Mouse (Mus musculus): ENCODE results near the gene Skil.
A peak's percentile ranks its signal among the peaks of the same experiment; 100 is the strongest.
"Not testable (repeated sequence)": the region's sequence is repeated elsewhere in the genome, so short reads cannot be mapped to it uniquely, and the experiment has no call there.

The Skil gene

GRCm38 (mm10) chr3:31129766-31130165 is 34.9 kb downstream of the Skil start:
- no peak for DNase-seq (ENCODE audit: low spot score)

DNA sequence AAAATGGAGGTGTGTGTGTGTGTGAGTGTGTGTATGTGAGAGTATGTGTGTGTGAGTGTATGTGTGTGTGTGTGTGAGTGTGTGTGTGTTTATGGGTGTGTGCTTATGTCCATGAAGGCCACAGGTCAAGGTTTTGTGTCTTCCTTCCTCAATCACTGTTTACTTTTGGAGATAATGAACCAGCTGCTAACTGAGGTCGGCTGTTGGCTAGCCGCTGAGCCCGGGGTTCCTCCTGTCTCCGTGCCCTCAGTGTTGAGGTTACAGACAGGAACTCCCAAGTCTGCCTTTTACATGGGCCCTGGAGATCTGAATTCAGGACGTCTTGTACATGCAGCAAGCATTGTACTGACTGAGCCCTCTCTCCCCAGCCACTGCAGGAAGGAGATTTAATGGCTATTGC is 38.8 kb downstream of the Skil start:
- DNase-seq (ENCODE audit: low spot score): peak; percentile 67

- peak; percentile 68 for DNase-seq (ENCODE audit: low spot score)
These were observed 39.4 kb downstream of the Skil start for GRCm38 (mm10) chr3:31134246-31134645.

DNA sequence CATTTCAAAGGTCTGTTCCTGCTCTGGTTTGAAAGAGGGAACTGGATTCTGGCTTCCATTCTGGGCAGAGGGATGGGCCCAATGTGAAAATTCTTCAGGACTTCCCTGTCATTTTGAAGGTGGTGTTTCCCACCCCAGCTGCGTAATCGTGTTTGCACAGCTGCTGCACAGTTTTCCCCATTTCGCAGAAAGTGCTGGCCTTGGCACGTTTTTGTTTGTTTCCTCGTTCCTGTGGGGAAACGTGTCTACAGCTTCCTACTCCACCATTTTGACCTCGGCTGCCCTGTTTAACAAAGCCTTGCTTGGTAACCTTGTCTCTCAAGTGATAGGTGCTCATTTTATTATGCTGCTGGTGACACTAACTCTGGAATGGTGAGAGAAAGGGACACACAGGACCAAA is 39.8 kb downstream of the Skil start:
- DNase-seq (ENCODE audit: low spot score): peak; percentile 66

- not testable (repeated sequence) for DNase-seq (ENCODE audit: low spot score)
These were observed 41.7 kb downstream of the Skil start for GRCm38 (mm10) chr3:31136591-31136990.

DNA sequence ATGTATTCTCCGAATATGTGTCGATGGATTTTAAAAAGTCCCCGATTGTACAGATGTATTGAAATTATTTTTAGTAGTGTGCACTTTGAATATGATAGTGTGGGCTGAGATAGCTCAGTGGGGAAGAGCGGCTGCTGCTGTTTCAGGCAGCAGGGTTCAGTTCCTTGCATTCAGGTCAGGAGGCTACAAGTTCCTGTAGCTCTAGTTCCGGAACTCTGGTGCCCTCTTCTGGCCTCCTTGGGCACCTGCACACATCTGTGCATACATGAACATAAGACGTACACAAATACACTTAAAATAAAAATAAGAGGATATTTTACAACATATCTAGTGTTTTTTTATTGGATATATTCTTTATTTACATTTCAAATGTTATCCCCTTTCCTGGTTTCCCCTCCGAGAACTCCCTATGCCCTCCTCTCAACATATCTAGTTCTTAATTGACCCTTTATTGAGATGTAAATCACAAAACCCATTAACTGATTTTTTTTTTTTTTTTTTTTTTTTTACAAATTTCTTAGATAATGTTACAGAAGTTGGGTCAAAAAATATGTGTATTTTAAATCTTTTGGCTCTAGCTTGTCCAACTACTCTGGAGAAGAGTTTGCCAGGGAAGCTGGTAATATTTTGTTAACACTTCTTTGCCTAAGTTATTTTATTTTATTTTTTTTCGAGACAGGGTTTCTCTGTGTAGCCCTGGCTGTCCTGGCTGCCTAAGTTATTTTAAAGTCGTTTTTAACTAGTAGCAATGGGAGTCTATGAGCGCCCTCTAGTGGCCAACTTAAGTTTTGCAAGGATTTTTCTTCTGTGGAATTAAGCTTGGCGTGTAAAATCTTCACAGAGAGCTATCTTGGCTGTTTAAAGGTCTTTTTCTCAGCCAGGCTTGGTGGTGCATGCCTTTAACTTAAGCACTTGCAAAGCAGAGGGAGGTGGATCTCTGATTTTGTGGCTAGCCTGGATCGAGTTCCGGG is 43.9 kb downstream of the Skil start:
- peak; percentile 62 for DNase-seq (ENCODE audit: low spot score)

DNA sequence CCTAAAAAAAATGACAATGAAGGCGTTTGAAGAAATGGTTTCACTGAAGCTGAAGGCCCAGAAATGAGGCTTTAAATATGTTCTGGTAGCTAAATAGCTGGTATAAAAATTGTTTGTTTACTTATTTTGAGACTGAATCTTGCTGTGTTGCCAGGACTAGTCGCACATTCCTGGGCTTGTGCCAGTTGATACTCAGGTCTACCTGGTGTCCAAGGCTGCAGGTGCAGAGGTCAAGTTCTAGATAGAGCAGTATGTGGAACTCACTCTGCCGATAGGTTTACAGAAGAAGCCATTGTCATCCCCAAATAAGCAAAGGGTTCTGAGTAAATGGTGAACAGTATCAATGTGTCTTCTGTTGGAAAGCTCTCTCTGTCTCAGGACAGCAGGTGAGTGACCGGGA is 46.8 kb downstream of the Skil start:
- DNase-seq (ENCODE audit: low spot score): no peak

- not testable (repeated sequence) for DNase-seq (ENCODE audit: low spot score)
These were observed 50.4 kb downstream of the Skil start for GRCm38 (mm10) chr3:31145222-31145621.

DNA sequence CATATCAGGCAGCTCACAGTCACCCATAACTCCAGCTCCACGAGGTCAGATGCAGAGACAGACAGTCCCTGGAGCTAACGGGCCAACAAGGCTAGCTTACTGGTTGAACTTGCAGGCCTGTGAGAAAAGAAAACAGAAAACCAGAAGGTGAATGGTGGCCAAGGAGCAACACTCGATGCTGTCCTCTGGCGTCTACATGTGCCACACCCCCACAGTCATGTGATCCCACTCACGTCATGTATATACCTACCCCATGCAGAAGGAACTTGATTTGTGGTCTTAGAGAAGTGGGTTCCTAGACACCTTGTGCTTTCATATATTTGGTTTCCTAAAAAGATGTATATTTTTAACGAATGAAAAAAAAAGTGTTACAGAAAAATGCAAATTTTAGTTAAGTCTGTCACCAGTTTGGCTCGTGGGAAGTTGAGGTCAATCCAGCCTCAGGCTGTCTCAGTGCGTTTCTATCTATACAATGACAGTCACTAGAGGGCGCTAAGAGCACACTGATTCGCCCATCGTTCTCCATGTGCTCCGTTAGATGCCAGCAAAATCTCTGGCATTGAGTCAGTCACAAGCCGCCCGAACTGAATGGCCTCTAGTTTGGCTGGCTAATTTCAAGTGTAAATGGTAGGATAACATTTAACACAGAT is 50.9 kb downstream of the Skil start:
- peak; percentile 62 for DNase-seq (ENCODE audit: low spot score)

DNA sequence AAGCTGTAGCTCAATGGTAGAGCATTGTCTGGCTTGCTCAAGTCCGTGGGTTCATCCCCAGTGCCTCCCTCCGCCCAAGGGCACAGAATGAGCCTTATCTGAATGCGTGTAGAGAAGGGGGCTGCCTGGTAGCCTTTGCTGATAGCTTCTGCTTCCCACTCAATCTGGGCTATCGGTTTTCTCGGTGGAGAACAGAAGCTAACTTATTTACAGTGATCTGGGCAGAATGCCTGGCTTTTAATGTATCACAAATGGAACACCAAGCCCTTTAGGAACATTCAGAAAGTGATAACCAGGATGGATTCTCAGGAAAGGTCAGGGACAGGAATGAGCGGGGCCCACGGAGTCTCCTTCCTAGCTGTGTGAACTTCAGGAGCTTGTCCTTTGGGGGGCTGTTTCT is 53.7 kb downstream of the Skil start:
- DNase-seq (ENCODE audit: low spot score): no peak

DNA sequence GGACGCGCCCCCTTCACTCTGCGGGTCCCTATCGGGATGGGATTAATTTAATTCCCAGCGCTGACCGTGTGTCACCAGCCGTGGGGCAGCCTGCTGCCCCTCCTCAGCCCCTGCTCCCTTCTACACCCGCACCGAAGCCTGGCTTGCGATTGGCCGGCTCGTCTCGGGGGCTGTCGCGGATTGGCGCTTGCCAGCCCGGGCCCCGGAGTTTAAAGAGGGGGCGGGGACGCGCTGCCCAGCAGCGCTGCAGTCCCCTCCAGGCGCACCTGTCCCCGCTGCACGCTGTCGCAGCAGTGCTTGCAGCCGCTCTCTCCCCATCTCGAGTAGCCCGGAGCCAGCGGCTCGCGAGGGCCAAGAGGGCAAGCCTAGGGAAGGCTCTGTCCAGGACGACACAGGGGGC is 54.8 kb downstream of the Skil start, which contains the start of gene Cldn11:
Gene Cldn11 (plus strand): TSS at position 215 of the 400 bp plus-strand sequence.
- DNase-seq (ENCODE audit: low spot score): peak; percentile 53

GRCm38 (mm10) chr3:31152108-31152507 is 57.2 kb downstream of the Skil start:
- DNase-seq (ENCODE audit: low spot score): no peak

DNA sequence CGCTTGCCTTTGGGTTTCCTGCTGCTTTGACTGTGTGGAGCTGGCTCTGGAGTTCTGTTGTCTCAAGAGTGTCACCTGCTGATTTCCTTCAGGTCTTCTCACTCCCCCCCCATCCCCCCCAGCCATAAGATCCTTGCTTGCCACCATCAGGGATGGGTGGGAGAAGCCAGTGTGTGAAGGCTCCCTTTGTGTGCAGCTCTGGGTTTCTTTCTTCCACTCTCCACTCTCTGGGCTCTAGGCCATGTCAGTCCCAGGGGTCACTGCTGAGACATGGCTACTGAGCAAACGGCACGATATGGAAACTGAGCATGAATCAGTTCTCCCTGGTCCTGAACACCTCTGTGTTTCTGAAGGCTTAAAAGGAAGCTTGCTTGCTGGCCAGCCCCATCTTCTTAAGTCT is 61.3 kb downstream of the Skil start:
- no peak for DNase-seq (ENCODE audit: low spot score)

DNA sequence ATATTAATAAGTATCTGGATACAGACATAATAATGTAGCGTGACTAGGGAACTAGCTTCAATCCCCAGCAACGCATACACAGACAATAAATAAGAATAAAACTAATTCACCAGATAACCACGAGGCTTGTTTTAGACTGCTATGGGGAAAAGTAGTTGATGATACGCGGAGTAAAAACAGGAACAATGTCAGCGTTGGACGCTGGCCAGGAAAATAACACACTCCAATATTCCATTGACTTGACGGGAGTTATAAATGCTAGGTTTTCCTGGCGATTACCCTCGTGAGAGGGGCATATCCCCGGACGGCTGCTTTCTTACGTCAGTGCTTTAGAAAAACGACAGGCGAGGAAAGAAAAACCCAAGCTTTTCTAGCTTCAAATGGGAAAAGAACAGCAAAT is 62.9 kb downstream of the Skil start:
- DNase-seq (ENCODE audit: low spot score): no peak

DNA sequence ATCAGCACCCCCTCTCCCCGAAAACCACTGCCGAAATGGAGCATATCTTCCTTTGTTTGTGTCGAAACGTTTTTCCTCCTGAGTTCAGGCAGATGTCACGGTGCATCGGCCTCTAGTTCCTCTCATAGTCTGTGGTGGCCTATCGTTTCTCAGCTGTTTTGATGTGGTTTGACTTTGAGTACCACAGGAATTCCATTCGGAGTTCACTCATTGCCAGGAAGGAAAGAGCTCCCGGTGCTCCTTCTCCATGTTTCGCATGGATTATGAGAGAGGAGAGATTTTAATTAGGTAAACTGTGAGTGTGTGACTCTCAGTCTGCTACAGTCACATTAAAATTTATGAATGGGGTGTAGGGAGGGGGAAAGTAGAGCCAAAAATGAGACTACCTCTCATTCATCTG is 65.2 kb downstream of the Skil start:
- DNase-seq (ENCODE audit: low spot score): no peak

- no peak for DNase-seq (ENCODE audit: low spot score)
These were observed 66.5 kb downstream of the Skil start for GRCm38 (mm10) chr3:31161336-31161735.

DNA sequence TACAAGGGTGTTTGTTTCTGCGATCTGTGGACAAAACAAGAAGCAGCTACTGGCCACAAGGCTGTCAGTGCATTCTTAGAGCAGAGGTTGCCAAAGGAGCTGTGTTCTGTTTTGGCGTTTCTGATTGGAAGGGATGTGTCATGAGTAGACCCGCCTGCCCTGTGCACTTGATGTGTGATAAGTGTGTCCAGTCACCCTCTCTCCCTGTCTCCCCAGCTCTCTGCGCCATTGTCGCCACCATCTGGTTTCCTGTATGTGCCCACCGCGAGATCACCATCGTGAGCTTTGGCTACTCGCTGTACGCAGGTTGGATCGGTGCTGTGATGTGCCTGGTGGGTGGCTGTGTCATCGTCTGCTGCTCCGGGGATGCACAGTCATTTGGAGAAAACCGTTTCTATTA is 68.0 kb downstream of the Skil start:
- DNase-seq (ENCODE audit: low spot score): no peak

DNA sequence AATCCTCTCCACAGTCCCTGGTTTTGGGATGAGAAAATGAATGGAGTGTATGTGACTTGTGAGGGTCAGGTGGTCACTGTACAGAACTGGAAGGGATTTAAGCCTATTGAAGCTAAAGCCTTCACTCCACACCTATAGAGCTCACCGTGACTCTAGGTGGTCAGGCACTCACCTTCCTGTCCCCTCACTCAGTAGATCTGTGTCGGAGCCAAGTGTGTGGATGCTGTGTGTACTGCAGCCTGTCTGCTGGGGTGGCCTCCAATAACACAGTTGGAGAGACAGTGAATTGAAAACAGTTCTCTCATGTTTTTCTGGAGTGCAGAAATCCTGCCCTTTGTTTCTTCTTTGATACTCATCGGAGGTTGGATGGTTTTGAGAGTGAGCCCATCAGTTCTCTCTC is 70.9 kb downstream of the Skil start:
- DNase-seq (ENCODE audit: low spot score): no peak

DNA sequence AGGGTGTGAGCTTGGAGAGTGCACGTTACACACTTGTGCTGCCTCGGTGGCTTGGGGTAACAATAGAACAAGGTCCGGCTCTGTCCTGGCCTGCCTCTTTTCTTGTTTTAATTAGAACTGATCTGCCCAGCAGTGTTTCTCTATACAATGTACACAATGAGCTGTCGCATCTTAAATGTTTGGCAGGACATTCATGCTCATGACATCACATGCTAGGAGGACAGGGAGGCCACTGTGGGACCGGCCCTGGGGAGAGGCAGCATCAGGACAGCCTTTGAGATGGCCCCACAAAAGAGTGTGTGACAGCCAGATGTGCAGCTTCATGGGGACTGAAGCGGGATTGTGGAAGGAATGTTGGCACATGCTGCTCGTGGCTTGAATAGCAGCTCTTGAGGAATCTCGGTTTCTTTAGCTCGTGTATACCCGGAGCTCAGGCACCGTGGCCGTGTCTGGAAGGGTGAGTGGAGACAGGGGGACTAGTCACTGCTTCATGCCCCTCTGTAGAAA is 71.6 kb downstream of the Skil start:
- no peak for DNase-seq (ENCODE audit: low spot score)
